Mouse (Mus musculus): ENCODE results near the gene D830030K20Rik.
A peak's percentile ranks its signal among the peaks of the same experiment; 100 is the strongest.
"Not testable (repeated sequence)": the region's sequence is repeated elsewhere in the genome, so short reads cannot be mapped to it uniquely, and the experiment has no call there.

D830030K20Rik gene

GRCm38 (mm10) chr14:3208272-3209152 is at the start of gene D830030K20Rik:
Gene D830030K20Rik, plus strand, starts transcription at chr14:3208488.
- DNase-seq (ENCODE audit: low spot score in 2 of 2) = peak in 1 of 2 experiments; percentile 1

GRCm38 (mm10) chr14:3187955-3188354 is 20.3 kb upstream of the D830030K20Rik start, which contains the start of gene Gm5795:
Gene Gm5795, plus strand, starts transcription at chr14:3188255.
- not testable (repeated sequence) for DNase-seq (ENCODE audit: low spot score in 2 of 2)

DNA sequence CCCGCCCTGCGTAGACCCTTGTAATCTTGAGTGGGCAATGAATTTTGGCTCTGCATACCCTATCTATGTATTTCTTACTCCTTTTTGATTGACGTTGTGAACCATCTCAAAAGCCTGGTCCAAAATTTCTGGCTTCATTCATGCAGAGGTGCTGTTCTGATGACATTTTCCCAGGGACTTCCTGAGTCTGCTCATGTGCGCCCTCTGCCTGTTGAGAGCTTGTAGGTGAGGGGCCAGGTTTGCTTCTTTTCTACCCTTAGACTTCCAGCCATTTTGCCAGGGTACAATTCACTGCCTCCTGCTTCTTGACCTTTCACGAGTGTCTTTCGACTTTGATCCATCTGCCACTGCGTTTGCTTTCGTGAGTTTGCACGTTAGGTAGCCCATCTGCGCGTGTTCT is 1.1 kb downstream of the D830030K20Rik start:
- peak; percentile 31 to 33 for DNase-seq (ENCODE audit: low spot score in 2 of 2)

GRCm38 (mm10) chr14:3262531-3262930 is 54.2 kb downstream of the D830030K20Rik start:
- DNase-seq (ENCODE audit: low spot score in 2 of 2) = not testable (repeated sequence)

All from right cerebral cortex, adult 2 months (tissue).